ENCODE assay signal across 8 mouse cellular contexts in the genomic region with DNA sequence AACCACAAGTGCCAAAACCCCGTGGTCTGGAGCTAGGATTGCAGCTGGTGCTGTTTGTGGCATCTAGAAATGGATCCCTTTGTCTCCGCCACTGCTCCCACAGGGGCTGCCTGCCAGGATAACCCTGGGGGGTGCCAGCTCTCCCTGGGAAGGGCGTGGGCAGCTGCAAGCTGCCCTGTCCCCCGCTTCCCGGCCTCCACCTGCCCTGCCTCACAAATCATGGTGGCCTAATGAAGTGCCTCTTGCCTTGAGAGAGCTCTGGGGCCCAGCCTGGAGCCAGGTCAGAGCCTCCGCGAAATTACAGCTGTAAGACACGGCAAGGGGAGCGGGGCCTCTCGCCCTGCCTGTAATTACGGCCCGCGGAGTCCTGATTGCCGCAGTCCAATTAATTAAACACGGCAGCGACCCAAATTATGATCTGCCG.
DNase-seq lines count a peak whose midpoint lies in the region; ATAC-seq lines count a peak whose summit lies in the region.

No protein-coding gene starts in this region.

- peak overlapping the region; percentile 27; the same call in 1 of the 2 replicates for H3K27ac ChIP-seq in kidney, embryonic 15.5 days
- peak overlapping the region; percentile 61 for H3K27ac ChIP-seq in hindbrain, embryonic 15.5 days (replicated peaks)
- H3K27ac ChIP-seq in midbrain, embryonic 15.5 days = peak overlapping the region; percentile 30

- H3K9ac ChIP-seq in kidney, embryonic 15.5 days = no peak overlapping the region
- H3K9ac ChIP-seq in hindbrain, embryonic 15.5 days = no peak overlapping the region
- H3K9ac ChIP-seq in midbrain, embryonic 15.5 days = 0 out of 2 replicates have a peak overlapping the region, but pooled peaks have one; percentile 3

- DNase-seq in kidney, postnatal 10 days = no peak
- DNase-seq in embryo, embryonic 9.5 days (ENCODE audit: extremely low spot score) = peak; percentile 50
- no peak for DNase-seq in thymus, postnatal 14 days
- no peak for DNase-seq in thymus, postnatal 10 days (ENCODE audit: low spot score in 2 of 2)

- peaks cover 43% of the 10 kb centered on the region for H3K4me1 ChIP-seq in kidney, embryonic 15.5 days
- H3K4me1 ChIP-seq in hindbrain, embryonic 15.5 days (replicated peaks) = peaks cover 43% of the 10 kb centered on the region
- H3K4me1 ChIP-seq in midbrain, embryonic 15.5 days = peaks cover 27% of the 10 kb centered on the region

- H3K36me3 ChIP-seq in kidney, embryonic 15.5 days = no peaks in the 10 kb centered on the region
- H3K36me3 ChIP-seq in hindbrain, embryonic 15.5 days = no peaks in the 10 kb centered on the region
- H3K36me3 ChIP-seq in midbrain, embryonic 15.5 days (replicated peaks) = no peaks in the 10 kb centered on the region

- peak; percentile 61 for ATAC-seq in kidney, embryonic 15.5 days (replicated peaks; ENCODE audit: low FRiP score)
- peak; percentile 32; the same call in 1 of the 2 replicates for ATAC-seq in hindbrain, embryonic 15.5 days (ENCODE audit: low FRiP score, low read depth)
- 0 out of 2 replicates have a peak, but pooled peaks have one; percentile 15 for ATAC-seq in midbrain, embryonic 15.5 days (replicated peaks)
- no peak for ATAC-seq in inflammation-experienced regulatory T-cells, adult 6 months

- H3K27me3 ChIP-seq in kidney, embryonic 15.5 days = peaks cover 25% of the 10 kb centered on the region
- H3K27me3 ChIP-seq in hindbrain, embryonic 15.5 days = no peaks in the 10 kb centered on the region
- no peaks in the 10 kb centered on the region for H3K27me3 ChIP-seq in midbrain, embryonic 15.5 days (replicated peaks)

- H3K4me2 ChIP-seq in kidney, embryonic 15.5 days = peak overlapping the region; percentile 33
- peak overlapping the region; percentile 25; the same call in 1 of the 2 replicates for H3K4me2 ChIP-seq in hindbrain, embryonic 15.5 days
- H3K4me2 ChIP-seq in midbrain, embryonic 15.5 days = no peak overlapping the region

- WGBS in kidney, embryonic 15.5 days = 12% methylated on average over 17 of the region's 17 CpGs
- WGBS in hindbrain, embryonic 15.5 days = 14% methylated on average over 17 of the region's 17 CpGs
- 19% methylated on average over 17 of the region's 17 CpGs for WGBS in midbrain, embryonic 15.5 days

- no peak overlapping the region for H3K4me3 ChIP-seq in kidney, embryonic 15.5 days (replicated peaks)
- no peak overlapping the region for H3K4me3 ChIP-seq in hindbrain, embryonic 15.5 days
- no peak overlapping the region for H3K4me3 ChIP-seq in midbrain, embryonic 15.5 days

- H3K9me3 ChIP-seq in kidney, embryonic 15.5 days (replicated peaks) = no peaks in the 10 kb centered on the region
- no peaks in the 10 kb centered on the region for H3K9me3 ChIP-seq in hindbrain, embryonic 15.5 days
- no peaks in the 10 kb centered on the region for H3K9me3 ChIP-seq in midbrain, embryonic 15.5 days
